Mouse (Mus musculus) midbrain, embryonic 14.5 days (tissue): ENCODE data around the gene Gper1. TPM values are rescaled to one million over a fixed set of nuclear protein-coding genes. Genes with fewer than 3 reads are reported as not detected.

Experiments
- ATAC-seq: fragments of 200-750 bp; cut with Nextera tagmentation; 2 replicates; pipeline ENCODE4 v1.8.0; 2017; ENCODE audit warnings: moderate number of reproducible peaks, moderate library complexity; ENCODE audit not compliant: low FRiP score, low TSS enrichment
- DNase-seq: peaks from one replicate; pipeline ENCODE4 v3.0.0-alpha.2; 2015
- H3K27ac ChIP-seq: fragments of 300-500 bp; sonication (generic); replicated peaks from 2 replicates; pipeline ENCODE4 v1.5.1; 2014; ENCODE audit warnings: mild to moderate bottlenecking, low read depth, low read length, moderate library complexity
- H3K27me3 ChIP-seq: fragments of 300-500 bp; sonication (generic); 2 replicates; pipeline ENCODE4 v1.6.1; 2014; ENCODE audit warnings: low read length, control low read depth, mixed read lengths; ENCODE audit not compliant: control insufficient read depth, insufficient read depth
- H3K36me3 ChIP-seq: fragments of 300-500 bp; sonication (generic); 2 replicates; pipeline ENCODE4 v1.6.1; 2014; ENCODE audit warnings: low read length, control low read depth; ENCODE audit not compliant: control insufficient read depth, insufficient read depth
- H3K4me1 ChIP-seq: fragments of 300-500 bp; sonication (generic); 2 replicates; pipeline ENCODE4 v1.6.1; 2014; ENCODE audit warnings: mild to moderate bottlenecking, antibody characterized with exemption, low read length, control low read depth; ENCODE audit not compliant: control insufficient read depth, insufficient read depth
- H3K4me2 ChIP-seq: fragments of 300-500 bp; sonication (generic); 2 replicates; pipeline ENCODE4 v1.6.1; 2014; ENCODE audit warnings: mild to moderate bottlenecking, low read length, moderate library complexity
- H3K4me3 ChIP-seq: fragments of 300-500 bp; sonication (generic); replicated peaks from 2 replicates; pipeline ENCODE4 v1.5.1; 2014; ENCODE audit warnings: low read depth, low read length
- H3K9ac ChIP-seq: fragments of 300-500 bp; sonication (generic); replicated peaks from 2 replicates; pipeline ENCODE4 v1.6.1; 2014; ENCODE audit warnings: mild to moderate bottlenecking, low read length, moderate library complexity
- H3K9me3 ChIP-seq: fragments of 300-500 bp; sonication (generic); 2 replicates; pipeline ENCODE4 v1.6.1; 2016; ENCODE audit warnings: low read length, control low read depth, mixed read lengths; ENCODE audit not compliant: control insufficient read depth
- WGBS: fragments of 180-500 bp; shearing (Covaris S2); extraction: QIAGEN DNeasy Blood & Tissue Kit; methylation state at CpG from one replicate; pipeline ENCODE4 v1.1.7; 2014; 5-methylcytosine and 5-hydroxymethylcytosine counted together
- polyA plus RNA-seq: library from polyadenylated mRNA; unstranded; fragments of >200 nt; fragmentation: Nextera tagmentation; extraction: Ambion mirVana; gene quantifications from 2 replicates; pipeline ENCODE4 v1.2.1, GENCODE M21; 2014

Gene Gper1
- polyA plus RNA-seq, 1 experiment from 2014 or later: 9.6 TPM

GRCm38 (mm10) chr5:139395528-139395927 lies 27.4 kb upstream of the Gper1 start:
- H3K4me2 ChIP-seq: no peak overlapping the region
- H3K4me3 ChIP-seq: no peak overlapping the region
- DNase-seq (no peak), ATAC-seq (no peak)
- 94% methylated on average over 4 of the region's 4 CpGs for WGBS
- no peak overlapping the region for H3K9ac ChIP-seq
- no peaks in the 10 kb centered on the region for H3K27me3 ChIP-seq
- H3K4me1 ChIP-seq: no peaks in the 10 kb centered on the region
- H3K36me3 ChIP-seq: no peaks in the 10 kb centered on the region
- no peak overlapping the region for H3K27ac ChIP-seq
- no peaks in the 10 kb centered on the region for H3K9me3 ChIP-seq

GRCm38 (mm10) chr5:139397359-139397916 lies 25.5 kb upstream of the Gper1 start:
- DNase-seq (no peak), ATAC-seq (no peak)
- Histone ChIP-seq H3K27me3 (no peaks in the 10 kb centered on the region), H3K4me1 (no peaks in the 10 kb centered on the region), H3K4me3 (no peak overlapping the region), H3K27ac (no peak overlapping the region), H3K9me3 (no peaks in the 10 kb centered on the region), H3K9ac (no peak overlapping the region), H3K36me3 (no peaks in the 10 kb centered on the region), H3K4me2 (no peak overlapping the region)
- 90% methylated on average over 4 of the region's 4 CpGs for WGBS

- Histone ChIP-seq H3K27me3 (no peaks in the 10 kb centered on the region), H3K36me3 (no peaks in the 10 kb centered on the region), H3K27ac (no peak overlapping the region), H3K9me3 (no peaks in the 10 kb centered on the region), H3K4me3 (no peak overlapping the region), H3K4me2 (no peak overlapping the region), H3K9ac (no peak overlapping the region), H3K4me1 (no peaks in the 10 kb centered on the region)
- WGBS: 43% methylated on average over 5 of the region's 5 CpGs
- ATAC-seq (peak; percentile 40; the same call in 1 of the 2 replicates), DNase-seq (peak; percentile 91)
Observed at GRCm38 (mm10) chr5:139397959-139398753, 24.8 kb upstream of the Gper1 start.

- Histone ChIP-seq H3K27ac (no peak overlapping the region), H3K4me3 (no peak overlapping the region), H3K36me3 (no peaks in the 10 kb centered on the region), H3K9me3 (no peaks in the 10 kb centered on the region), H3K27me3 (no peaks in the 10 kb centered on the region), H3K4me1 (no peaks in the 10 kb centered on the region), H3K4me2 (no peak overlapping the region), H3K9ac (no peak overlapping the region)
- DNase-seq (no peak), ATAC-seq (no peak)
- WGBS: 87% methylated on average over 5 of the region's 5 CpGs
Observed at GRCm38 (mm10) chr5:139398786-139399185, 24.2 kb upstream of the Gper1 start.

- WGBS: 92% methylated on average over 14 of the region's 14 CpGs
- H3K36me3 ChIP-seq: no peaks in the 10 kb centered on the region
- H3K27me3 ChIP-seq: no peaks in the 10 kb centered on the region
- H3K9ac ChIP-seq: no peak overlapping the region
- no peaks in the 10 kb centered on the region for H3K9me3 ChIP-seq
- no peak overlapping the region for H3K4me2 ChIP-seq
- no peak overlapping the region for H3K27ac ChIP-seq
- DNase-seq: no peak
- no peak overlapping the region for H3K4me3 ChIP-seq
- H3K4me1 ChIP-seq: no peaks in the 10 kb centered on the region
- ATAC-seq: no peak
Observed at GRCm38 (mm10) chr5:139399991-139400390, 23.0 kb upstream of the Gper1 start.

GRCm38 (mm10) chr5:139402106-139402505 lies 20.8 kb upstream of the Gper1 start:
- DNase-seq (no peak), ATAC-seq (no peak)
- 97% methylated on average over 2 of the region's 2 CpGs for WGBS
- no peaks in the 10 kb centered on the region for H3K36me3 ChIP-seq
- H3K27me3 ChIP-seq: no peaks in the 10 kb centered on the region
- H3K9me3 ChIP-seq: no peaks in the 10 kb centered on the region
- H3K4me1 ChIP-seq: no peaks in the 10 kb centered on the region
- H3K9ac ChIP-seq: no peak overlapping the region
- no peak overlapping the region for H3K4me3 ChIP-seq
- H3K27ac ChIP-seq: no peak overlapping the region
- no peak overlapping the region for H3K4me2 ChIP-seq

- H3K4me3 ChIP-seq: no peak overlapping the region
- H3K4me1 ChIP-seq: no peaks in the 10 kb centered on the region
- H3K36me3 ChIP-seq: no peaks in the 10 kb centered on the region
- WGBS: 93% methylated on average over 8 of the region's 8 CpGs
- H3K27ac ChIP-seq: no peak overlapping the region
- H3K27me3 ChIP-seq: no peaks in the 10 kb centered on the region
- no peak overlapping the region for H3K4me2 ChIP-seq
- DNase-seq (no peak), ATAC-seq (no peak)
- no peaks in the 10 kb centered on the region for H3K9me3 ChIP-seq
- no peak overlapping the region for H3K9ac ChIP-seq
Observed at GRCm38 (mm10) chr5:139403692-139404260, 19.2 kb upstream of the Gper1 start.

- Histone ChIP-seq H3K4me2 (no peak within 1 kb of the TSS), H3K9me3 (no peaks in the 10 kb centered on the region), H3K4me3 (no peak within 1 kb of the TSS), H3K9ac (no peak within 1 kb of the TSS), H3K4me1 (no peaks in the 10 kb centered on the region), H3K36me3 (no peaks in the 10 kb centered on the region), H3K27me3 (no peaks in the 10 kb centered on the region), H3K27ac (no peak within 1 kb of the TSS)
- WGBS: 80% methylated on average over 6 of the region's 6 CpGs
- ATAC-seq (no peak), DNase-seq (no peak)
Observed at GRCm38 (mm10) chr5:139404801-139405401, 18.1 kb upstream of the Gper1 start, which contains the start of gene C130050O18Rik. Gene C130050O18Rik (plus strand): TSS chr5:139405280.
